Mouse (Mus musculus) liver, embryonic 11.5 days (tissue): ENCODE data around the gene Bgn. TPM values are rescaled to one million over a fixed set of nuclear protein-coding genes. Genes with fewer than 3 reads are reported as not detected.

Source experiments
- ATAC-seq: fragments of 200-750 bp; cut with Nextera tagmentation; replicated peaks from 2 replicates; pipeline ENCODE4 v1.8.0; 2017; ENCODE audit warnings: moderate number of reproducible peaks, mild to moderate bottlenecking, moderate TSS enrichment, moderate library complexity; ENCODE audit not compliant: low FRiP score
- DNase-seq: peaks from one replicate; pipeline ENCODE4 v3.0.0-alpha.2; 2017; ENCODE audit warnings: low spot score
- H3K27ac ChIP-seq: fragments of 300-500 bp; sonication (generic); 2 replicates; pipeline ENCODE4 v1.5.1; 2014; ENCODE audit warnings: mild to moderate bottlenecking, low read depth, low read length, control low read depth
- H3K27me3 ChIP-seq: fragments of 300-500 bp; sonication (generic); replicated peaks from 2 replicates; pipeline ENCODE4 v1.6.1; 2014; ENCODE audit warnings: low read length, mixed read lengths; ENCODE audit not compliant: control insufficient read depth, insufficient read depth
- H3K36me3 ChIP-seq: fragments of 300-500 bp; sonication (generic); 2 replicates; pipeline ENCODE4 v1.6.1; 2014; ENCODE audit warnings: mild to moderate bottlenecking, low read length, moderate library complexity, mixed read lengths; ENCODE audit not compliant: control insufficient read depth, insufficient read depth
- H3K4me1 ChIP-seq: fragments of 300-500 bp; sonication (generic); replicated peaks from 2 replicates; pipeline ENCODE4 v1.6.1; 2014; ENCODE audit warnings: low read length, mixed read lengths; ENCODE audit not compliant: control insufficient read depth, insufficient read depth
- H3K4me2 ChIP-seq: fragments of 300-500 bp; sonication (generic); 2 replicates; pipeline ENCODE4 v1.6.1; 2014; ENCODE audit warnings: mild to moderate bottlenecking, control low read depth, moderate library complexity
- H3K4me3 ChIP-seq: fragments of 300-500 bp; sonication (generic); 2 replicates; pipeline ENCODE4 v1.5.1; 2014; ENCODE audit warnings: low read depth, low read length, control low read depth
- H3K9ac ChIP-seq: fragments of 300-500 bp; sonication (generic); 2 replicates; pipeline ENCODE4 v1.6.1; 2014; ENCODE audit warnings: low read depth, low read length, control low read depth
- H3K9me3 ChIP-seq: fragments of 300-500 bp; sonication (generic); 2 replicates; pipeline ENCODE4 v1.6.1; 2016; ENCODE audit warnings: low read length, inconsistent platforms, mixed read lengths; ENCODE audit not compliant: control insufficient read depth
- WGBS: fragments of 180-500 bp; shearing (Covaris S2); extraction: QIAGEN DNeasy Blood & Tissue Kit; methylation state at CpG from one replicate; pipeline ENCODE4 v1.1.7; 2014; 5-methylcytosine and 5-hydroxymethylcytosine counted together
- polyA plus RNA-seq: library from polyadenylated mRNA; unstranded; fragments of >200 nt; fragmentation: Nextera tagmentation; extraction: Ambion mirVana; gene quantifications from 2 replicates; pipeline ENCODE4 v1.2.1, GENCODE M21; 2014

Gene Bgn
- polyA plus RNA-seq, 1 experiment from 2014 or later, result 22.9 TPM

DNA sequence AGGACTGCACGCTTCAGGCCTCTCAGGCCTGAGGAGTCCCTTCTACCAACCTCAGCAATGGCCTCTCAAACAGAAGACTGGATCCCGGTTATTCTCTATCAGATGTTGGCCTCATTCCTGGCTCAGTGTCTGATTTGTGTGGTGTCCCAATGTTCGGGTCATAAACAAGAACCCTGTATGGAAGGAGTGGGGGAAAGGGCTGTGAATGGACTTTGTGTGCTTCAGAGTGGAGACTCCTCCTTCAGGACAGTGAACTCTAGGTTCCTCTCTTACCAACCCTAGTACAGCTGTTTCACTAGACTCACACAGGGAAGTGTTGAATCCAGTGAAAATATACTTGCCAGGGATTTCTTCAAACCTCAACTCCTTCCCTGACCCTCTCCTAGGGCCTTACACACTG, 15.1 kb upstream of the Bgn start:
- H3K36me3 ChIP-seq, result no peaks in the 10 kb centered on the region
- H3K9me3 ChIP-seq, result no peaks in the 10 kb centered on the region
- no peak overlapping the region for H3K9ac ChIP-seq
- no peaks in the 10 kb centered on the region for H3K4me1 ChIP-seq
- peaks cover 6% of the 10 kb centered on the region for H3K27me3 ChIP-seq
- WGBS, result 76% methylated on average over 3 of the region's 3 CpGs
- ATAC-seq (no peak), DNase-seq (no peak)
- H3K4me3 ChIP-seq, result no peak overlapping the region
- H3K4me2 ChIP-seq, result no peak overlapping the region
- H3K27ac ChIP-seq, result no peak overlapping the region

DNA sequence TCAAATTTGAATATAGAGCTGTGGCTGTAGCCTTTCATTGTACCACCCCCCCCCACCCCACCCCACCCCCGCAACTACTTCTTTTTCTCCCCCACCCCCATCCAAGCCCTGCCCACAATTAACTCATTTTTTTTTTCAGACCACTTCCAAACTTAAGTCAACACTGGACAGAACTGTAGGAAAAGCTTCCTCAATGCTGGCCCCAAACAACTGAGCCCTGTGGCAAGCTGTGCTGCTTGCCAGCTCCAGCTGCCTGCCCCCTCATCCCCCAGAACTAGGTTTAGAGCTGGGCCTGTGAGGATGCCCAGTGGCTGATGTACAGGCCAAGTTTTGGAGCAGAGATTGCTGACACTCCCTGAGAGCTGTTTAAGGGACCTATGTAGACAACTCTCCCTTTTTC, 14.7 kb upstream of the Bgn start:
- H3K9me3 ChIP-seq, result no peaks in the 10 kb centered on the region
- ATAC-seq (no peak), DNase-seq (no peak)
- no peak overlapping the region for H3K4me3 ChIP-seq
- 70% methylated on average over 1 of the region's 1 CpGs for WGBS
- no peaks in the 10 kb centered on the region for H3K4me1 ChIP-seq
- no peaks in the 10 kb centered on the region for H3K36me3 ChIP-seq
- H3K27ac ChIP-seq, result no peak overlapping the region
- no peak overlapping the region for H3K9ac ChIP-seq
- H3K4me2 ChIP-seq, result no peak overlapping the region
- peaks cover 6% of the 10 kb centered on the region for H3K27me3 ChIP-seq

DNA sequence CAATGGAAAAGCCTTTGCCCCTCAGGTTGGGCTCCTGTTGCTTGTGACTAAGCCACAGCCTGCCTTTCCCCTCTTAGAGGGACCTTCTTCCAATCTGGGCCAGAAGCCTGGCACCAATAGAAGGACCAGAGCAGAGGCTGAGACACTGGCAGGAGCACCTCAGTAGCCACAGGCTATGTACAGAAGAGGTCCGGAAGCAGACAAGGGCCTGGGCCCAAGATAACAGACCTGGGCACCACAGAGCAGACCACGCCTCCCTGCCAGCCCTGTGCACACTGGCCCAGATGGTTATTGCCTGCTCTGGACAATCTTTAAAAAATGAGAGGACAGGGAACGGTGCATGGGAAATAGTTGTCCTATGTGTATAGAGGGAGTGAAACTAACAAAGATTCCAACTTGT, 11.6 kb upstream of the Bgn start:
- no peaks in the 10 kb centered on the region for H3K9me3 ChIP-seq
- no peak for ATAC-seq
- peaks cover 9% of the 10 kb centered on the region for H3K27me3 ChIP-seq
- peaks cover 12% of the 10 kb centered on the region; the same call in 1 of the 2 replicates for H3K4me1 ChIP-seq
- no peak overlapping the region for H3K4me3 ChIP-seq
- WGBS, result 64% methylated on average over 3 of the region's 3 CpGs
- no peak overlapping the region for H3K27ac ChIP-seq
- no peak overlapping the region for H3K9ac ChIP-seq
- no peaks in the 10 kb centered on the region for H3K36me3 ChIP-seq
- no peak for DNase-seq
- H3K4me2 ChIP-seq, result no peak overlapping the region

DNA sequence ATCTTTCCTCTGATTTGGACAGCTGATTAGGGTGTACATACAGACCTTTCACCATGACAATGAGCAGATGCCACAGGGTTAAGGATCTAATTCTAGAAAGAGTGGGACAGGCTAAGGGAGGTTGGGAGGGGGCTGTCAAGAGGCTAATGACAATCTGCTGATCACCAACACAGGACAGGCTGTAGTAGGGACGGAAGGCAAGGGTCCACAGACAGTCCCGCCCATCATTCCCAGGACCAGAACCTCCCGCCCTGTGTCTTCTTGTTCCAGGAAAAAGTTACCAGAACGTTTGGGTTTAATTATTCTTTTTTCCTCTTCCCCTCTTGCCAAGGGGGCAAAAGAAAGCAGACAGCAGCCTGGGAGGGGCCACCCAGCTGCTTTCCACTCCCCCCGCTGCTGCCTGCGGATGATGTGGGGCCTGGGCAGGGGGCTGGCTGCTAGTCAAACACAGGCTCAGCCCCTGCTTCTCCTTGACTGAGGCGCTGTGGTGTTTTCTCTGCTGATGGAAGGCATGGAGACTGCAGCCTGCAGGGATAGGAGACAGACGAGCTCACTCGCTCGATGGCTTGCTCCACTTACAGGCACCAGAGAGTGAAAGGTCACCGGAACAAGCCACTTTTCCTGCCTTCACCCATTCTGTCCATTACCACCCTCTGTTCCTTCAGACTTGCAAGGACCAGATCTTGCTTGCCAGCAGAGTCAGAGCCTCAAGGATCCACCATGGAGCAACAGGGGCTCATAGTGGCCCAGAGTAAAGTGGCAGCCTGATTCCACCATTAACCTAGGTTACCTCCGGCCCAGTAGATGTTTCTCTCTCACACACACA, 8.8 kb upstream of the Bgn start:
- H3K9me3 ChIP-seq, result no peaks in the 10 kb centered on the region
- H3K4me1 ChIP-seq, result peaks cover 12% of the 10 kb centered on the region; the same call in 1 of the 2 replicates

DNA sequence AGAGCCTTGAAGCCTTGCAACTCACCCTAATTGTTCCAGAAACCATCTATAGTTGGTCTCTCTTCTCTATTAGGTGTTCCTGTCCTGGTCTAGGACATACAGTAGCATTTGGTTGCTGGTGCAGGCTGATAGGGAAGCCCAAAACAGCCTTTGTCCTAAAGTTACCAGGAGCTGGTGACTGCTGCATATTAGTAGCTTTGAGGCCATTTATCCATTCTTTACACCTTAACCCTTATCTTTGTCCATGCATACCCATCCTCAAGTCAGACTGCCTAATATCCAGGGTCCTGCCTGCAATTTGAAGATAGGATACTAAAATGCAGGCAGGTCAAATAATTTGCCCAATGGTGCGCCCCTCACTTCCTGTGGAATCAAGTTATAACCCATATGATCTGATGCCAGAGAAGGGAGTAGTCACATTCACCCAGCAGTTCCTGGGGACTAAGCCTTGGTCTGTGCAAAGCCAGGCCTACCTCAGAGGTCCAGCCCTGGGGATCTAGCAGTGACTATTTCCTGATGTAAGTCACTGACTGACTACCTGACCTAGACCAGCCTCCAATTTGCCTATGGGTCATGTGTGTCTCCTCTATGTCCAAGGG, 7.6 kb upstream of the Bgn start:
- Histone ChIP-seq H3K4me1 (peaks cover 12% of the 10 kb centered on the region; the same call in 1 of the 2 replicates), H3K36me3 (no peaks in the 10 kb centered on the region), H3K4me2 (no peak overlapping the region), H3K27ac (peak overlapping the region; percentile 6; the same call in 1 of the 2 replicates), H3K9ac (no peak overlapping the region), H3K4me3 (no peak overlapping the region), H3K27me3 (peaks cover 19% of the 10 kb centered on the region), H3K9me3 (no peaks in the 10 kb centered on the region)
- ATAC-seq, result peak; percentile 68
- WGBS, result 58% methylated on average over 1 of the region's 1 CpGs
- DNase-seq, result no peak

More for the DNA sequence above, 8.8 kb upstream of the Bgn start:
- WGBS, result 54% methylated on average over 12 of the region's 12 CpGs
- ATAC-seq (no peak), DNase-seq (no peak)
- Histone ChIP-seq H3K9ac (no peak overlapping the region), H3K4me3 (no peak overlapping the region), H3K36me3 (no peaks in the 10 kb centered on the region), H3K4me2 (no peak overlapping the region), H3K27ac (peak overlapping the region; percentile 48; the same call in 1 of the 2 replicates), H3K27me3 (peaks cover 22% of the 10 kb centered on the region)

DNA sequence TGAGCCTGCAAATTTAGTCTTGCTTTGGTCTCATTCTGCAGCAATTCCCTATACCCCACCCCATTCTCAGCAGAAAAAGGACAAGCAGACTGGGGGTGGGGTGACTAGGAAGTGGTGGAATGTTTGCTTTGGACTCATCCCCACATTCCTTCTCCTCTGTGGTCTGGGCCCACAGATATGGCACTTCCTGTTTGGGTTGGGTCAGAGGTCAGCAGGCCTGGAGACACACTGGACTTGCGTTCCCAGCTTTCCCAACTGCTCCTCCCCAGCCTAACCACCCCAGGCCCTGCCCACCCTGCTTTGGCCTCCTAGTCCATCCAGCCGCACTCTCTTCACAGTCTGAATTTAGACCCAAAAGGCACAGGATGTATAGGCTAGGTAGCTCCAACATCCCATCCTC, 6.8 kb upstream of the Bgn start:
- 57% methylated on average over 2 of the region's 2 CpGs for WGBS
- peaks cover 19% of the 10 kb centered on the region for H3K27me3 ChIP-seq
- no peaks in the 10 kb centered on the region for H3K9me3 ChIP-seq
- H3K27ac ChIP-seq, result peak overlapping the region; percentile 6; the same call in 1 of the 2 replicates
- H3K4me2 ChIP-seq, result no peak overlapping the region
- no peaks in the 10 kb centered on the region for H3K36me3 ChIP-seq
- DNase-seq (no peak), ATAC-seq (peak; percentile 66)
- H3K9ac ChIP-seq, result no peak overlapping the region
- peaks cover 12% of the 10 kb centered on the region; the same call in 1 of the 2 replicates for H3K4me1 ChIP-seq
- H3K4me3 ChIP-seq, result no peak overlapping the region

DNA sequence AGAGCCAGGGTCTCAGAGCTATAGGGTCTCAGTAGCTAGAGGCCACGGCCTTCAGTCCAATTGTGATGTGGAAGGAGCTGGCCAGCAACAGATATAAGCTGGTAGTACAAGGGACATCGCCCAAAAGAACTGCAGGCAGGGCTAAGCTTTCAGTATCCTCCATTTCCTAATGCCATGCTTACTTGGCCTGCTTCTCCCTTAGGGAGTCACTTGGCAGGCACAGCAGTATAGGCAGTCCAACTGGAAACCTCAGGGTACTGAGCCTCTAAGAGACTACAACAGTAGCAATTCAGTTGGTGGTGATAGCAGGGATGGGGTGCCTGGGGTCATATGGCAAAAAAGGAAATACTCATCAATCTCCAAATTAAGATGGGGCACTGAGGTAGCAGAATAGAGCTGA, 5.9 kb upstream of the Bgn start:
- Histone ChIP-seq H3K4me1 (peaks cover 12% of the 10 kb centered on the region; the same call in 1 of the 2 replicates), H3K9me3 (no peaks in the 10 kb centered on the region), H3K4me3 (no peak overlapping the region), H3K4me2 (no peak overlapping the region), H3K36me3 (no peaks in the 10 kb centered on the region), H3K27ac (no peak overlapping the region), H3K9ac (no peak overlapping the region), H3K27me3 (peaks cover 16% of the 10 kb centered on the region)
- no peak for DNase-seq
- ATAC-seq, result no peak
- WGBS, result 80% methylated on average over 2 of the region's 2 CpGs

DNA sequence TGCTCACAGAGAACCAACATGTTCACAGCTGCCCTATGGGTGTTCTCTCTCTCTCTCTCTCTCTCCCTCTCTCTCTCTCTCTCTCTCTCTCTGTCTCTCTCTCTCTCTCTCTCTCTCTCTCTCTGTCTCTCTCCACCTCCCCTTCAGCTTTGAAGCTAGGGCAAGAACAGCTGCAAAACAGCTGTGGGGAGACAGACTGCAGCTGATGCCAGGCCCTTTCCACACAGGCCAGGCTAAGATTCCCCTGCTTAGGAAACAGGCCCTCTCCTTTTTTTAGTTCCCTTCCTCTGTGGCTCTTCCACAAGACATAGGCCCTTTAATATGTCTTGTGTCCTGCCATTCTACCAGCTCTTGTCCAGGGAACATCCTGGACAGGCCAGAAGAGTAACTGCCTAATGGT, 3.7 kb upstream of the Bgn start:
- Histone ChIP-seq H3K36me3 (no peaks in the 10 kb centered on the region), H3K27ac (no peak overlapping the region), H3K27me3 (peaks cover 29% of the 10 kb centered on the region), H3K9me3 (no peaks in the 10 kb centered on the region), H3K9ac (no peak overlapping the region), H3K4me3 (no peak overlapping the region), H3K4me2 (no peak overlapping the region), H3K4me1 (peaks cover 8% of the 10 kb centered on the region; the same call in 1 of the 2 replicates)
- no peak for DNase-seq
- no peak for ATAC-seq
